Mouse (Mus musculus) heart, adult 18-20 months (tissue): Measurements from ENCODE around the gene Olfr288. TPM values are rescaled to one million over a fixed set of nuclear protein-coding genes. Genes with fewer than 3 reads are reported as not detected.

Source experiments
- DNase-seq, 2 experiments: peaks; one replicate each; pipeline ENCODE4 v3.0.0; 2021 to 2022; ENCODE audit warnings: mixed read lengths in 1 of 2
- total RNA-seq, 2 experiments: library from RNA; stranded (reverse); gene quantifications; 2 replicates each; pipeline ENCODE4 v1.2.3; 2021

The Olfr288 gene
- total RNA-seq, 2 experiments from 2014 or later, result not detected

DNA sequence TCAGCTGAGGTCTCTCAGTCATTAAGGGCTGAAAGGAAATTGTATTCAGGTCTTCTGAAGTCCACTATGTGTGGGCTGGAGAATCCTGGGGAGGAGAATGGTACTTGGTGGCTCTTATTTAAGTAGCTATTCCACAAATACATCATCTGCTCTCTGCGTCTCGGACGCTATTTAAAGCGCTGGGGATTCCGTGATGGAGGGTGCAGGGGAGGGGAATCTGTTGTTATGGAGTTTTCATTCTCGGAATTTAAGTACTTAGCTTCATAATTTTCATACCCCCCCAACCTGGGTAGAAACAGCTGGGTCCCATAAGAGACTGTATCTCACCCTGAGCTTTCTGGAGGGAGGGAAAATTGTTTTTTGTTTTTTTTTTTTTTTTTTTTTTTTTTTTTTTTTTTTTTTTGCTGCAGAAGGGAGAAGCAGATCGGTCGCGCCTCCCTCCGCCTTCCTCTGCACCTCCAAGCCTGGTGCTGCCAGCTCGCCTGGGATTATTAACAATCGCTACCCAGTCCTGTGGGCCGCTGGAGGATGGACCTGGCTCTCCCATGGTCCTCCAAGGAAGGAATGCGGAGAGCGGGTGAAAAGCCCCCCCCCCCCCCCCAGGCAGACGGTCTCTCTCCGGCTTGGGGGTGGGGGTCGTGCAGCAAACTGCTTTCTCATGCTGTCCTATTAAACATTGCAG, 28.2 kb downstream of the Olfr288 start, which contains the start of gene Ccdc184:
Ccdc184 (plus strand) TSS at position 196 of the 682 bp plus-strand sequence.
- DNase-seq, result no peak

DNA sequence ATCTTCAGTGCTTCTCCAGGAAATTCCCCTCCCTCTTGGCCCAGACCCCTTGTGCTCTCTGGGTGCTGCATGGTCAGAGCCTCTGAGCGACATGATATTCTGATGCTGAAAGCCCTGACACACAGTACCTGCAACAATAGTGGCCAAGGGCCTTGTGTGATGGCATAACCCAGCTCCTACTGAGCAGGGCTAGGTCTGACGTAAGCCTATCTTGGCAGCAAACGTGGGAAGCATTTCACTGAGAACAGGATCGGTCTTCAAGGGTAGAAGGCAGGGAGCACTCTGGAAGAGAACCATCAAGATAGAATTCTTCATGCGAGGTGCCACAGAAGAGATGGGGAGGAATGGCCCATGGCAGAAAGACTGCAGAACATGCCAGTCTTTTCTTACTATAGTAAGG, 29.8 kb downstream of the Olfr288 start, which contains the start of gene Asb8:
Asb8 (minus strand) TSS at position 101 of the 400 bp plus-strand sequence.
- DNase-seq, result no peak

DNA sequence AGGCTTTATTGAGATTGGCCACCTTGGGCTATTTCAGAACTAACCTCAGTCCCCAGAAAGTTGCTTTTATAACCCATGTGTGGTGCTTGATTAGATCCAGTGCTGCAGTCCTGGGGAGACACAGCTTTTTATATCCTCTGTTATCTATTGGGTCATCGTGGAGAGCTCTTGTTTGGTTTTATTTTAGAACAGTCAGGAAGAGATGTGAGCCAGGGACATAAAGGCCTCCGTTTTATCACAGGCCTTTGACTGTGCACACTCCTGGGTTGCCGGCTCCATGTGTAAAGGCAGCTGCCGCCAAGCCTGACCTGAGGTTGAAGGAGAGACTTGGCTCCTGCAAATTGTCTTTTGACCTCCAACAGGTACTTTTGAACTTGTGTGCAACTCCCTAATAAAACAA, 32.8 kb downstream of the Olfr288 start:
- DNase-seq, result peak in 1 of 2 experiments; percentile 49

DNA sequence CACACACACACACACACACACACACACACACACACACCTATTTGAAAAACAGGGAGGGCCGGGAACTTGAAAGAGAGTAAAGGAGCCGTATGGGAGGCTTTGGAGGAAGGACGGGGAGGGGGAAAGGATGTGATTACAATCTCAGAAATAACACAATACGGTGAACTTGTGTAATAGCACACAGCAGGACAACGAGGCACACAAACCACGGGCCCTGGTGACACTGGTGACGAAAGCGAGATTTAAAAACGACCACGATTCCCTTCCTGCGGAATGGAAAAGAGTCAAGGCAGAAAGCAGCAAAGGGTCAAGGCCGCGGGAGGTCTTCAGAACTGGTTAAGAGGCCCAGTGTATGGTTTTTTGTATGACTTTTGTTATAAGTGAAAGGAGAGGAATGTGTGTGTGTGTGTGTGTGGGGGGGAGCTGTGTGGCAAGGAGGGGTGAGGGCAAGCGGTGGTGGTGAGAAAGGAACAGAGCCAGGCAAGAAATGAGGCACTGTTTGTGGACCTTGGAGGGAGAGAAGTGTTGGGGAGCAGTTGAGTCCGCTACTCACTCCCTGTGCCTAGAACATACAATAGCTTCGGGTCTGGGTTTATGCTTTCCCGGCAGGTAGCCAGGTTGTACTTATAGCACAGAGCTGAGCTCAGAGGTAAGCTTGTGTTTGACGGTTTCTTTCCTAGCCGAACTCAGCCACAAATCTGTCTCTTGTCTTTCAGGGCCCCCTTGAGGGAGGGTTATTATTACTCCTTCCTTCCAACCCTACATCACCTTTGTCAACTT, 34.1 kb downstream of the Olfr288 start:
- DNase-seq, result no peak

DNA sequence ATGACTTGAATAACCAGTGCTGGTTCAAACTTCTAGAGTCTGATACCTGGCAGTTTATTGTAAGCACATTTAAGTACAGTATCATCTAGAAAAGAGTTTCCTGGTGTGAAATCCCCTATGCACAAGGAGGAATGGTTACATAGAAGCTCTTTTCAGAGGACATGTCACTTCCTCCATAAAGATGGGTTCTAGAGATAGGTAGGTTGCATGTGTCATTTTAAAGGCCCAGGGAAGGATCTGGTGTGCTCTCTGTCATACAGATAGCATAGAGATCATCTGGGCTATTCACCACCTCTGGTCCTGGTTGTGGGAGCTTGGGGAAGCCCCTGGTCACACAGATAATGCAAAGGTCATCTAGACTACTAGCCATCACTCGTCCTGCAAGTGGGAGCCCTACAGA, 38.1 kb downstream of the Olfr288 start:
- DNase-seq, result no peak

DNA sequence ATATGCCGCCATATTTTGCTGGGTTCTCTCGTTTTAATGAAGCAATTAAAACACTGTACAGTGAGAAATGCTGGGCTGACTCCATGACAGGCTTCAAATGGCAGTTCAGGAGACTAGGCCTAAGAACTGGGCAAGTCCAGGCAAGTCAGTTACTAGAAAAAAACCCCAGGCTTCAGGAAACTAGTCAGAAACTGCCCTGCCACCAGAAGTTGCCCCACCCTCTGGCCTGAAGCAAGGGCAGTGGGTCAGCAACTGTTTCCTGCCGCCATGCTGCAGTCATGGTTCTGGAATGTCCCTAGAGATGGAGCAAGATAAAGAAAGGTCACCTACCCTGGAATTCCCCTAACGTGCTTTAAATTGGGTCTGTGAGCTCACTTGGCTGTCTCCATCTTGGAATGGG, 39.4 kb downstream of the Olfr288 start:
- no peak for DNase-seq

DNA sequence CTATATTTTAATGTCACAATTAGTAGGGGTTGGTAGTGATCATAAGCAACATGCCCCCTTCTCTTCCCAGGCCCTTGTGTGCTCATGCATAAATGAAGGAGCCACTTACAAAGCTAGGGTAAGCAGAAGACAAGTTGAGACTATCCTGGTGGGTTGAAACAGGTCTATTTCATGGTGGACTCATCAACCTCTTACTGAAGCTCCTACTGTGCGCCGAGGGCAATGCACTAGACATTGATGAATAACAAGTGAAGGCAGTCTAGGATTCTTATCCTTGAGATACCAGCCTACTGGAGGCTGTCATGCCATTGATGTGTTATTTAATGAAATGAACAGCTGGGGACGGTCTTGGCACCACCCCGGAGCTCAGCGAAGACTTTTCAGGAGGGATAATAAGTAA, 40.1 kb downstream of the Olfr288 start:
- DNase-seq, result no peak

DNA sequence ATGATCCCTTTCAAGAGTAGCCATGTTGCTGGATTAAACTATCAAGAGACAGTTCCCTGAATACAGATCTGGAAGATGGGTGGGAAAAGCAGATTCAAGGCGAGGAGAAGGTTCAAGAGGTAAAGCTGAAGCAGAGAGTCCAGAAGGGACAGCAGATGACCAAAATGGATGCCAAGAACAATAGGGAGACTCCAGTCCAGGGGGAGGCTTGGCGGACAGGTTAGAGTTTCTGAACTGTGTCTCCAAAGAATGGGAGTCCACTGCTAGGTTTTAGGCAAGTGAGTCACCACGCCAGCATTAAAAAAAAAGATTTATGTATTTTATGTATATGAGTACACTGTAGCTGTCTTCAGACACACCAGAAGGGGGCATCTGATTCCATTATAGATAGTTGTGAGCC, 40.7 kb downstream of the Olfr288 start:
- DNase-seq, result no peak

DNA sequence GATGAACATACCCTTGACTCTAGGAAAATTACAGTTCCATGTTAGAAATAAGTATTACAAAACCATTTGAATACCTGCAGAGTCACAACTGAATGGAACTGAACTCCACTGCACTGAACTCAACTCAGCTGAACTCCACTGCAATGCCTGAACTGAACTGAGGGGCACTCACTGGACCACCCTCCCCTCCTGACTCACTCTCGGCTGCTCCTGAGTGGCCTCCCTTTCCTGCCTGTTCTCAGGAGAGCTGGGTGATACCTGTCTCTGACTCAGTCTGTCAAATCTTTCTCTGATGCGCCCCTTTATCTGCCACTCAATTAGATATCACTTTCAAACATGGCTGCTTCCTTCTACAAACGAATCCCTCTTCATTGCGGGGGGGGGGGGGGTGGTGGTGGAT, 41.2 kb downstream of the Olfr288 start:
- no peak for DNase-seq

DNA sequence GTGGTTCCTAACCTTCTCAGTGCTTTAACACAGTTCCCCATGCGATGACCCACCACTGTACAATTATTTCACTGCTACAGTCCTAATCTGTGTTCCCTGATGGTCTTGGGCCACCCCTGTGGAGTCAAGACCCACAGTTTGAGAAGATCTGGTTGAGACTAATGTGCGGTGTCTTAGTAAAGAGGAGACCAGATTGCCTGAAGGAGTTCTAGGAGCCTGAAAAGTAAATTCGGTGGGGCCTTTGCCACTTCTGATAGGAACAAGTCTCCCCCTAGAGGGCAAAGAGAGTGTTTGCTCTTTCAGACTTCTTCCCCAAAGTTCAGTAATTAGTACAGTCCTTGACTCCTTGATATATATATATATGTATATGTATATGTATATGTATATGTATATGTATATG, 41.7 kb downstream of the Olfr288 start:
- peak in 1 of 2 experiments; percentile 63 for DNase-seq

DNA sequence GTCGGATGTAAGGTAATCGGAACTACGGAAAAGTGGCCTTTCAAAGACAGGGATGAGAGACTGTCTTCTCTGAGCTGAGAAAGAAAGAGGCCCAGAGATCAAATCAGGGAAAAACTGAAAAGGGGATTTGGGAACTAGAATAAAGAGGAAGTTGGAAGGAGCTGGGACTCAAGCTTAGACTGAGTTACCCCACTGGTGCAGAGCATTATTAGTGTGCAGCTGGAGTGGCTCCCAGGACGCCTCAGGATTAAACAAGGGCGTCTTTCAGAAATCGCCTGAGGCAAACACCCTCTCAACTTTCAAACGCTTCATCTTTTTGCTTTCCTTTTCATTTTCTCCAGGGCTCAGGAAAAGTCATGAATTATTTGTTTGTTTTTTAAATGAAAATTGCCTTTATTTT, 42.4 kb downstream of the Olfr288 start:
- DNase-seq, result no peak

DNA sequence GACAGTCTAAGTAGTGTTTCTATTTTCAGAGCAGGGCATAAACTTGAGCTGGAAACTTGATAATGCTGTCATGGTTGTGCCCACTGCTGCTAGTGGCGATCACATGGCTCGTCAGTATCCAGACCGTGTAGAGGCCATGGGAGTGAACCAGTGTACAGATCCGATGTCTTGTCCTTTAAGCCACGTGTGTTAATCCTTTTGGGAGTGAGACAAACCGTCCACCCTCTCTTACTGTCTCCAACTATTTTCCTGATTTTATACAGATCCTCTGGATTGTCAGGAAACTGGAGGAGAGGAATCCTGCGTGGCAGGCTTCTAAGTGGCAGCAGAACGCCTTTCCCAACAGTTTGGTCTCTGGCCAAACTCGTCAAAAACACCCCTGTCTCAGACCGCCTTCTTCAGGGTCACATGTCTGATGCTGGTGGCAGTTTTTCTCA, 46.2 kb downstream of the Olfr288 start:
- DNase-seq, result peak; percentile 68 to 79

DNA sequence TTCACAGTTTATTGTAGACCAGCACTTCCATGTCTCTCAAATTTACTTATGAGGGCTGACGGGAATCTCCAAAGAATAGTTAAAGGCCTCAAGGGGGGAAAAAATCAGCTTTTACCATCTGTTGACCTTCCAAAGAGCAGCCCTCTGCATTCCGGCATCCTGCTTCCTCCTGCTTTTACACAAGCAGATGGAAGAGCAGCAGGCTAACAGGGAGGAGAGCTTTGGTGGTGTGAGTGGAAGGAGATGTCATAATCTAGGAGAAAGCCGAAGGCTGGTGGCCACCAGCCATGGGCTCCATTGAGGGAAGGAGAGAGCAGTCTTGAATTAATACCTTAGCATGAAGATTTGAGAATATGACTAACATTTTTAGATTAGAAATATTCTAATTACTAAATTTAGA, 47.0 kb downstream of the Olfr288 start:
- DNase-seq, result no peak

DNA sequence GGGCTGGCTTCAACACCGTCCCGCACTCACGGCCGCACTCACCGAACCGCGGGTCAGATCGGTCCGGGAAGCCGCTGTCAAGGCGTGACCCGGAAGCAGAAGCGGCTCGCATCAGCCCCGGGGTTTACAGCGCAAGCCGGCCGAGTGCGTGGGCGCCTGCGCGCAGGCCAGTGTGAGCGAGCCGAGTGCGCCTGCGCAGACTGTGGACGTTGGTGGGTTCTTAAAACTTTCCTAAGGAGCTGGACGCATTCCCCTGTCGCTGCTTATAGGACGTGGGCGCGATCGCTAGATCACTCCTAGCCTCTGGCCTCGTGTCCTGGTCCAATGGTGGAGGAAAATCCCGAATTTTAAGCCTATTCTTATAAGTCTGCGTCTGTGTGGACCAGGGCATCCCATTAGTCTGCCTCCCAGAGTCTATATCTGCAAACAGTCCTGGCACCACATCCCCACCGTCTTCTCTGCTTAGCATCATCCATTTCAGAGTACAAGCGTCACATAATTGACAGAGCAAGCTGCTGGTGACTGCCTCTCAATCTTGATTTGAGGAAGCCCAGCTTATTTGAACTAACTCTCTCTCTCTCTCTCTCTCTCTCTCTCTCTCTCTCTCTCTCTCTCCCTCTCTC, 49.7 kb downstream of the Olfr288 start:
- peak; percentile 94 to 95 for DNase-seq

DNA sequence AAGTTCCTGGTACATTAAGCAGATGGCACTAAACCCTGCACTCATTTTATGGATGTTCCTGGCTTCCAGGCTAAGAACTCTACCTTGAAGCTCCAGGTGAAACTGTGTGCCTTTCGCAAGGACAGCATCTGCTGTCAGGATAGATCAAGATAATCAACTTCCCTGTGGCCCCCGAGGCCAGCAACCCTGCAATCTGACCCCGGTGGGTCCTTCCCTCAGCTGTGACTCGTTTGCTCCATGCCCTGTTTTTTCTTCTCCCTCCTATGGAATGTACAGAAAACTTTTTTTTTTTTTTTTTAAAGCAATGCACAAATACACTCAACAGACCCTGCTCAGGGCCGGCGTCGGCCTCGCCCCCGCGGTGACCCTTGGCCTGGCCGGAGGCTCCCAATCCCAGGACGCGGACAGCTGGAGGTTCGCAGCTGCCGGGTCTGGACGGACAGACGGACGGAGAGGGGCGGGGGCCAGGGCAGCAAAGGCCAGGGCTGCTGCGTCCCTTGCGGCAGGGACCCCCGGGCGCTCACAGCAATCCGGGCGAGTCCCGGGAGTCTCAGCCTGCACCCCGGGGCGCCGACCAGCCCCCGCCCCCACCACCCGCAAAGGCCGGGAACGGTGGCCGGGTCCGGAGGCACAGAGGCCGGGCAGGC, 50.4 kb downstream of the Olfr288 start:
- no peak for DNase-seq

DNA sequence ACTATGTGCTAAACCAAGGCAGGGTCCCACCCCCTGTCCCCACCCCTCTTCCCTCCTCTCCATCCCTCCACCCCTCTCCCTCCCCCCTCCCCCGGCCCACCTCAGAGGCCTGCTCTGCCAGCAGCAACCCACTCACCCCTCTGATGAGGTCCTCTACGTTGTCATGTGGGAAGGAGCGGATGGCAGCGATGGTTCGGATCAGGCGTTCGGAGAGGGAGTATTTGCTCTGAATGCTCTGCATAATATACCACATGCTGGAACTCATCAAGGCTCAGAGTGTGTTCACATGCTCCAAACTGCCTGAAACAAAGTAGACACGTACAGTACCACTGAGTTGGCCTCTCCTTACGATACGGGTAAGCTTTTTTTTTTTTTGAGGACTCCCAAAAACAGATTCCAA, 52.8 kb downstream of the Olfr288 start:
- DNase-seq, result no peak

DNA sequence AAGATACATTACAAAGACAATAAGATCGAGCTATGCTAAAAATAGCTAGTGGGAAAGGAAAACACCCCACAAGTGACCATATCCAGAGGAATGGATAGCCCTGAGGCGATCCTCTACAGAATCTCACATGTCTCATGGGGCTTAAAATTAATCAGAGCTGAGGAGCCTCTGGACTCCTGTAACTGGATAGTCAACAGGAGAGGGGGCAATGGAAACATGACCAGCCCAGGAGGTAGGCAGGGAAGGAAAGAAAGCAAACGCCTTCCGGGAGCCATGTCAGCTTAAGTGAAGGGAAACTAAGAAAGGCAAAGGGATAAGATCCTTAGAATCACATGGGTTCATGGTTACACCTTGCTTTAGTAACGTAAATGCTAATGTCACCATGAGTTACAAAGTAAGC, 54.5 kb downstream of the Olfr288 start:
- DNase-seq, result no peak

DNA sequence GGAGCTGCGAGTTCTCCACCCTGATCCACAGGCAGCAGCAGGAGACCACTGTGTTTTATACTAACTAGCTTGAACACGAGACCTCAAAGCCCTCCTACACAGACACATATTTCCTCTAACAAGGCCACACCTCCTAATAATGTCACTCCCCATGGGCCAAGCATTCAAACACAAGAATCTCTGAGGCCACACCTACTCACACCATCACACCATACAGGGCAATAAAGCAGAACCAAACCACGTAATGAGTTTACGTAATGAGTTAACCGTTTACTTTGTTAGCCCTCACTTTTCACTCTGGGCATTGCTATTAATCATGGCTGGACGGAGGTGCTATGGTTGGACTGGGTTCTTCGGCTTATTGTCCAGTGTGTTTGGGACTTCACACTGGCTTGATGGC, 55.6 kb downstream of the Olfr288 start:
- DNase-seq, result no peak

DNA sequence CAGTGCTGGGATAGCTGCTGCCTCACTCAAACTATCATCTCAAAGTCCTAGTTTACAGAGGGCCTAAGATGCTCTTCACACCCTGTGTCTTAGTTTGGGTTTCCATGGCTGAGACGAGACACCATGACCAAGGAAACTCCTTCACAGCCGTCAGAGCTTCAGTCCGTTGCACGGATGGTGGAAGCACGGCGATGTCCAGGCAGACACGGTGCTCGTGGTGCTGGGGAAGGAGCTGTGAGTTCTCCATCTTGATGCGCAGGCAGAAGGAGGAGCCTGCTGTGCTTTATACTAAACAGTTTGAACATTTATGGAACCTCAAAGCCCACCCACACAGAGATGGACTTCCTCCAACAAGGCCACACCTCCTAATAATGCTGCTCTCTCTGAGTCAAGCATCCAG, 58.5 kb downstream of the Olfr288 start:
- DNase-seq, result no peak
